ENCODE assay signal across 15 mouse cellular contexts in the genomic region with DNA sequence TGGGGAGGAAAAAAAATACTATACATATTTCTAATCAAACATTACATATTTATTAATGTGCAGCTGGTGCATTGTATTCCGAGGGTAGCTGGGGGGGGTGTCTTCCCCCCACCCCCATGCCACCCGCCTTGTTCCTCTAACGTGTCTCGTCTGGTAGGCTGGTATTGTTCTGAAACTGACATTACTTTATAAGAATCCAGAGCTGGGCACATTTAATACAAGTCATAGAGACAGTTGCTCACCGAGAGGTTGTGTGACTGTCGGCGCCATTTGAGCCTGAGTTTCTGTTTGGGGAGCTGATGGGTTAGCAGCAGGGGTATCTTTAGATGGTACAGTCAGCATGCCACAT.
DNase-seq lines count a peak whose midpoint lies in the region; ATAC-seq lines count a peak whose summit lies in the region.
"Had no signal": no experiment of that assay in that cellular context is flagged by ENCODE, and none has a peak within 500 bp of the region (broad histone marks: within the 10 kb centered on the region; RNA-seq: fewer than 3 reads in every experiment).

No protein-coding gene starts in this region.

- no peak overlapping the region for H3K9ac ChIP-seq in forebrain, embryonic 13.5 days
- no peak overlapping the region for H3K9ac ChIP-seq in forebrain, embryonic 11.5 days (ENCODE audit: low read length)
- no peak overlapping the region for H3K9ac ChIP-seq in neural tube, embryonic 13.5 days
- H3K9ac ChIP-seq in hindbrain, embryonic 15.5 days = no peak overlapping the region
- H3K9ac ChIP-seq in neural tube, embryonic 15.5 days (replicated peaks) = no peak overlapping the region
- H3K9ac ChIP-seq: liver, embryonic 12.5 days; lung, embryonic 14.5 days had no signal

- 60% methylated on average over 7 of the region's 7 CpGs for WGBS in forebrain, embryonic 13.5 days
- WGBS in forebrain, embryonic 11.5 days = 75% methylated on average over 7 of the region's 7 CpGs
- 64% methylated on average over 7 of the region's 7 CpGs for WGBS in neural tube, embryonic 13.5 days
- WGBS in hindbrain, embryonic 15.5 days = 37% methylated on average over 7 of the region's 7 CpGs
- WGBS in neural tube, embryonic 15.5 days = 45% methylated on average over 7 of the region's 7 CpGs

- no peak overlapping the region for H3K27ac ChIP-seq in forebrain, embryonic 13.5 days
- no peak overlapping the region for H3K27ac ChIP-seq in forebrain, embryonic 11.5 days (ENCODE audit: low read depth, low read length)
- 0 out of 2 replicates have a peak overlapping the region, but pooled peaks have one; percentile 28 for H3K27ac ChIP-seq in neural tube, embryonic 13.5 days (replicated peaks)
- H3K27ac ChIP-seq in hindbrain, embryonic 15.5 days (replicated peaks) = no peak overlapping the region
- no peak overlapping the region for H3K27ac ChIP-seq in neural tube, embryonic 15.5 days (replicated peaks)
- H3K27ac ChIP-seq: liver, embryonic 12.5 days had no signal

- H3K4me3 ChIP-seq in forebrain, embryonic 13.5 days = no peak overlapping the region
- no peak overlapping the region for H3K4me3 ChIP-seq in forebrain, embryonic 11.5 days (ENCODE audit: low read depth, low read length)
- H3K4me3 ChIP-seq in neural tube, embryonic 13.5 days = no peak overlapping the region
- H3K4me3 ChIP-seq in hindbrain, embryonic 15.5 days = no peak overlapping the region
- H3K4me3 ChIP-seq in neural tube, embryonic 15.5 days (replicated peaks) = no peak overlapping the region
- H3K4me3 ChIP-seq: liver, embryonic 12.5 days had no signal

- H3K9me3 ChIP-seq in forebrain, embryonic 13.5 days (replicated peaks) = peaks cover 5% of the 10 kb centered on the region; the same call in 1 of the 2 replicates
- H3K9me3 ChIP-seq in forebrain, embryonic 11.5 days (ENCODE audit: control insufficient read depth, low read length) = no peaks in the 10 kb centered on the region
- H3K9me3 ChIP-seq in neural tube, embryonic 13.5 days = peaks cover 2% of the 10 kb centered on the region; the same call in 1 of the 2 replicates
- no peaks in the 10 kb centered on the region for H3K9me3 ChIP-seq in hindbrain, embryonic 15.5 days
- H3K9me3 ChIP-seq in neural tube, embryonic 15.5 days (replicated peaks) = no peaks in the 10 kb centered on the region
- H3K9me3 ChIP-seq: liver, embryonic 12.5 days had no signal

- peaks cover 19% of the 10 kb centered on the region for H3K4me1 ChIP-seq in forebrain, embryonic 13.5 days
- H3K4me1 ChIP-seq in forebrain, embryonic 11.5 days (replicated peaks; ENCODE audit: control insufficient read depth, insufficient read depth, low read length) = 0 out of 2 replicates have a peak, but pooled peaks cover 2% of the 10 kb centered on the region
- H3K4me1 ChIP-seq in neural tube, embryonic 13.5 days (replicated peaks) = peaks cover 27% of the 10 kb centered on the region
- peaks cover 19% of the 10 kb centered on the region for H3K4me1 ChIP-seq in hindbrain, embryonic 15.5 days (replicated peaks)
- peaks cover 22% of the 10 kb centered on the region for H3K4me1 ChIP-seq in neural tube, embryonic 15.5 days
- H3K4me1 ChIP-seq: liver, embryonic 12.5 days had no signal

- DNase-seq in forebrain, embryonic 11.5 days (ENCODE audit: low spot score) = no peak
- no peak for DNase-seq in neural tube, embryonic 10.5 days (ENCODE audit: extremely low spot score, low spot score)
- no peak for DNase-seq in embryo, embryonic 10 days (ENCODE audit: low spot score)
- DNase-seq in embryo, embryonic 9.5 days (ENCODE audit: extremely low spot score) = no peak
- DNase-seq: adrenal gland, adult 2 months; embryo, embryonic 11 days; kidney, adult 11 months; layer of hippocampus, postnatal 36 days; lung, embryonic 14.5 days; lung, postnatal 4 days had no signal

- H3K36me3 ChIP-seq in forebrain, embryonic 13.5 days (ENCODE audit: poor library complexity, severe bottlenecking) = no peaks in the 10 kb centered on the region
- no peaks in the 10 kb centered on the region for H3K36me3 ChIP-seq in forebrain, embryonic 11.5 days (ENCODE audit: control insufficient read depth, insufficient read depth, low read length)
- H3K36me3 ChIP-seq in neural tube, embryonic 13.5 days = no peaks in the 10 kb centered on the region
- no peaks in the 10 kb centered on the region for H3K36me3 ChIP-seq in hindbrain, embryonic 15.5 days
- no peaks in the 10 kb centered on the region for H3K36me3 ChIP-seq in neural tube, embryonic 15.5 days
- H3K36me3 ChIP-seq: liver, embryonic 12.5 days had no signal

- no peaks in the 10 kb centered on the region for H3K27me3 ChIP-seq in forebrain, embryonic 13.5 days
- H3K27me3 ChIP-seq in forebrain, embryonic 11.5 days (ENCODE audit: control insufficient read depth, insufficient read depth, low read length) = no peaks in the 10 kb centered on the region
- H3K27me3 ChIP-seq in neural tube, embryonic 13.5 days = no peaks in the 10 kb centered on the region
- H3K27me3 ChIP-seq in hindbrain, embryonic 15.5 days = no peaks in the 10 kb centered on the region
- no peaks in the 10 kb centered on the region; the same call in 1 of the 2 replicates for H3K27me3 ChIP-seq in neural tube, embryonic 15.5 days (replicated peaks)
- H3K27me3 ChIP-seq: liver, embryonic 12.5 days had no signal

- ATAC-seq in forebrain, embryonic 13.5 days = peak; percentile 10; the same call in 1 of the 2 replicates
- ATAC-seq in forebrain, embryonic 11.5 days (replicated peaks; ENCODE audit: low FRiP score) = no peak
- no peak for ATAC-seq in neural tube, embryonic 13.5 days (ENCODE audit: low read depth)
- ATAC-seq in hindbrain, embryonic 15.5 days (ENCODE audit: low FRiP score, low read depth) = 0 out of 2 replicates have a peak, but pooled peaks have one; percentile 19
- no peak for ATAC-seq in neural tube, embryonic 15.5 days (ENCODE audit: low FRiP score)
- ATAC-seq: liver, embryonic 12.5 days had no signal

- 0 out of 2 replicates have a peak overlapping the region, but pooled peaks have one; percentile 15 for H3K4me2 ChIP-seq in forebrain, embryonic 13.5 days
- H3K4me2 ChIP-seq in forebrain, embryonic 11.5 days (ENCODE audit: low read depth, low read length, severe bottlenecking) = no peak overlapping the region
- H3K4me2 ChIP-seq in neural tube, embryonic 13.5 days = peak overlapping the region; percentile 13; the same call in 1 of the 2 replicates
- peak overlapping the region; percentile 16 for H3K4me2 ChIP-seq in hindbrain, embryonic 15.5 days
- H3K4me2 ChIP-seq in neural tube, embryonic 15.5 days = peak overlapping the region; percentile 7; the same call in 1 of the 2 replicates
- H3K4me2 ChIP-seq: liver, embryonic 12.5 days; lung, embryonic 14.5 days had no signal

Comparison
In these comparisons a context has a peak if more than half of its experiments do, and no peak if none do; other contexts are left out.
1. ATAC-seq: peak in forebrain, embryonic 13.5 days (single experiment) and hindbrain, embryonic 15.5 days (single experiment); none in forebrain, embryonic 11.5 days (single experiment), neural tube, embryonic 13.5 days (single experiment) and neural tube, embryonic 15.5 days (single experiment).